Mouse (Mus musculus): ENCODE measurements around the gene Smyd5.
"Not testable (repeated sequence)": the region's sequence is repeated elsewhere in the genome, so short reads cannot be mapped to it uniquely, and the experiment has no call there.

Gene Smyd5

DNA sequence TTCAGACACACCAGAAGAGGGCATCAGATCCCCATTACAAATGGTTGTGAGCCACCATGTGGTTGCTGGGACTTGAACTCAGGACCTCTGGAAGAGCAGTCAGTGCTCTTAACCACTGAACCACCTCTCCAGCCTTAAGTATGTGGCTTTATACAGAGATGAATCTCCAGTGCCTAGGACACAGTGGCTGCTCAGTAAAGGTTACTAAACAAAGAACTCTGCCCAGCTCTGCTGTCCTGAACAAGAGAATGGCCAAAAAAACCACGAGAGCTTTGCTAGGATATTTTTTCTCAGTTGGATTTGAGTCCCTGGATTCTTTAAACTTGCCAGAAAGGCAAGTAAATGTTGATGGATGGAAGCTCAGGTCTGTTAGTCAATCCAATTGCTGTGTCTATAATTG is 18.4 kb downstream of the Smyd5 start:
- not testable (repeated sequence) for DNase-seq

GRCm38 (mm10) chr6:85450697-85451663 is 19.2 kb downstream of the Smyd5 start, which contains the start of gene Cct7:
Gene Cct7 (plus strand): TSS chr6:85451514.
- DNase-seq: peak; percentile 100

GRCm38 (mm10) chr6:85451664-85452410 is 20.0 kb downstream of the Smyd5 start, which contains the start of gene Pradc1:
Gene Pradc1 (minus strand): TSS chr6:85451970.
- peak; percentile 99 for DNase-seq

DNA sequence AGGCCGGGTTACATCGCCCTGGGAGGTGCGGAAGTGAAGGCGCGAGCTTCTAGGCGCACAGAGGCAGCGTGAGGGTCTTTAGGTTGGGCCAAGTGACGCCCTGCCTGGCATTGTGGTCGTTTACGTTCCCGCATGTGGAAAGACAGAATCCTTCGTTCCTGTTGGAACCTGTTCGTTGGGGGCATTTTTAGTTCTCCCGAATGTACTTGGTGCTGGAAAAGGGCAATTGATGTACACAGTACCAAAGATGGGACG is 20.5 kb downstream of the Smyd5 start:
- DNase-seq: no peak

GRCm38 (mm10) chr6:85452816-85453215 is 21.0 kb downstream of the Smyd5 start:
- DNase-seq: no peak

DNA sequence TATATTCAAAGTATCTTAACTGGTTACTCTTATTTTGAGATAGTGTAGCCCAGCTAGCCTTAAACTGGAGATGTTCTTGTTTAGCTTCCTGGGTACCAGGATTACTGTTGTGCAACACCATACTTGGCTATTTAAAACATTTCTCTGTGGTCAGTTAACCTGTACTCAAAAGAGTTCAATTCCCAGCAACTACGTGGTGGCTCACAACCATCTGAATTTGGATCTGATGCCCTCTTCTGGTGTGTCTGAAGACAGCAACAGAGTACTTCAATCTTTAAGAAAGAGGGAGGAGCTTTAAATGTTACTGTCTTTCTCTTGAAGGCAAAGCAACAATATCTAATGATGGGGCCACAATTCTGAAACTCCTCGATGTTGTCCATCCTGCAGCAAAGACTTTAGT is 27.8 kb downstream of the Smyd5 start:
- no peak for DNase-seq

DNA sequence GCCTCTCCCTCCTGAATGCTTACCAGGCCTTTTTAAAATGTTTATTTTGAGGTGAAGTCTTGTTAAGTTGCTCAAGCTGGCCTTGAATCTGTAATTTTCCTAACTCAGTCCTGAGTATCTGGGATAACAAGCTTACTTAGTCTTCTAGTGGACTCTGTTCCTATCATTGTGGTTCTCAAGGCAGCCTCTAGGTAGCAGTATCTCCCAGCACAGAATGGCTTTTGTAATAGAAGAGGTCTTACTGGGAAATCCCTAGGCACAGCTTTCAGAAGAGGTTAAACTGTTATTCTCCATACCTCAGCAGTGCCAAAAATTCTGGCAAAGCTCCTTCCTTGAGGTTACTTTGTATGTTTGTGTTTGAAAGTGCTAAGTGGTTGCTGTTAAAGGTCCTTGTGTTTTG is 33.6 kb downstream of the Smyd5 start:
- no peak for DNase-seq

DNA sequence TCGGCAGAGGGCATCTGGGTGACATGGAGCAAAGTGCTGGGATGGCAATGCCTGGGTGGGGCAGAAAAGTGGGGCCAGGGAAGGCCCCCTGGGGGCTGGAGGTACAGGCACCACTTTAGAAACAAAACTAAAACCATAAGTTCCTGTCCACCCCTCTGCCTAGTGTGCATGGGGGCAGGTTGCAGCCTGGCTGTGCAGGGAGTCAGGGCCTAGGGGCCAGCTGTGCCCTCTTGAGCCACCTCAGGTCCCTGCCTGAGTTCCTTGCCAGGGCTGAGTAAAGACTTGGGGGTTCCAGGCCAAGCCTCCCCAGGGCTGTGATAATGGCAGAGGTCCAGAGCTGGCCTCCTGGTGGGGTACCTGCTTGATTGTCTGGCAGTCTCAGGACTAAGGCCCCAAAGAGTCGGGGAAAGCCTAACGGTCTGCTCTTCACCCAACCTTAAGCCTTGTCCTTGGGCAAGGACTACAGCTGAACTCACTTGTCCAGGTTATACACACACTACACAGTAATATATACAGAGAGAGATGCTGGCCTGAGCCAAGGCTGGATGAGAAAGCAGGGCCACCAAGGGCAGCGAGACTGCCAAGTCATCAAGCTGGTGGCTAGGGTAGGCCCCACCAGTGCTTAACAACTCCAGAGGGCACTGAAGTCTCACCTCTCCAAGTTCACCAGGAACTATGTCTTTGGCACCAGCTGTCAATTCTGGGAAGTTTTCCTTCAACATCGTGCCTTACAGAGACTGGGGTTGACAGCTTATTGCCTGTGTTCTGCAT is 38.1 kb downstream of the Smyd5 start:
- no peak for DNase-seq

- DNase-seq: no peak
Observed at GRCm38 (mm10) chr6:85471962-85472361, 40.2 kb downstream of the Smyd5 start.

- DNase-seq: no peak
Observed at GRCm38 (mm10) chr6:85472542-85472941, 40.8 kb downstream of the Smyd5 start.

GRCm38 (mm10) chr6:85475581-85475980 is 43.8 kb downstream of the Smyd5 start:
- no peak for DNase-seq

DNA sequence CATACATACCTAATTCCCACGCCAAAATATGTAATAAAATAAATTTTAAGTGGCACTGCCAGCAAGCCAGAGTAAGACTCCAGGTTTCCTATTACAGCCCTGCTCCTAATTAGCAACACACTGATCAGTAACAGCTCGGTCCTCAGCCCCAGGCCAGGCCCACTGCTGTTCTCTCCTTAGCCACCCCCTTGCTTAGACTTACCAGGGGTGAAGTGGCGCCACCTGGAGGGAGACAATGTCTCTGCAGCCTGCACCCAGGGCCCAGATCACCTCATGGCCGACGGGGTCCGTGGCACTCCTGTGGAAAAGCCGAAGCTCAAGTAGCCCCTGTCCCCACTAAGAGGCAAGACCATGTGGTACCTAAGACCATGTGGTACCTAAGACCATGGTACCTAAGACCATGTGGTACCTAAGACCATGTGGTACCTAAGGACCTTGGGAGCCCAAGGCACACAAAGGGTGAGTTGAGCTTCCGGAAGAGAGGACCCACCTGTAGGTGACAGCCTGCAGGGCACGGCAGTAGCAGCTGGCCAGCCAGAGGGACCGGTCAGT is 45.7 kb downstream of the Smyd5 start:
- peak; percentile 14 for DNase-seq

GRCm38 (mm10) chr6:85478416-85478815 is 46.6 kb downstream of the Smyd5 start:
- DNase-seq: no peak

DNA sequence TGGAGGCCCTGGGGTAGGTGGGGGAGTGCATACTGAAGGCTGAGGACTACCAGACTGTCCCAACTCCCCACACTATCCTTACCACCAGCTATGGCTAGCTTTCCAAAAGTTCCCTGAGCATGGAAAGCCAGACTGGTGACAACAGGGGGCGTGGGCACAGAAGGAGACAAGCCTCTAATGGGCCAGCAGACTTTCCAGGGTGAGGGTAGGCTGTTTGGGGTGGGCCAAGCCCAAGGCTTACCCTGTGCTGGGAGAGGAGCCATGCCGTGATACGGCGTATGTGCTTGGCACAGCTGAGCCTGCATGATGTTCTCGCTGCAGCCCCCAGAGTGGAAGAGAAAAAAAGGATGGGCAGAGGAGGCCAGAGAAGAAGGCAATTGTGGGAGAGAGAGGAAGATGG is 48.2 kb downstream of the Smyd5 start:
- DNase-seq: no peak

DNA sequence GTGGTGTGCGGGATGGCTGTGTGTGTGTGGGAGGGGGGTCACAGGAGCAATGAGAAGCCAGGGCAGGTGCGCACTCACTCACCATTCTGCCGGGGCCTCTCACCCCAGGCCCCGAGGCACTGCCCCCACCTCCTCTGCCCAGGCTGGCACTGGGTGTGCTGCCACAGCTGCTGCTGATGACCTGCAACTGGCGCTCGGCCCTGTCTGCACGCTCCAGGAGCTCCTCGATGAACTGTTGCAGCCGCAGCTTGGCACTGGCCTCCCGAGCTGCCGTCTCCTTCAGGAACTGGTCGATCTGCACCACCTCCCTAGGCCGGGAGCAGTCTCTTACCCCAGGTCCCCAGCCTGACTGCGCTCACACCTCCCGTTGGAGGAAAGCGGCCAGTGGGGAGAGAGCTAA is 48.9 kb downstream of the Smyd5 start:
- DNase-seq: no peak

GRCm38 (mm10) chr6:85483843-85484721 is 52.3 kb downstream of the Smyd5 start:
- peak; percentile 8 for DNase-seq

GRCm38 (mm10) chr6:85485738-85486137 is 53.9 kb downstream of the Smyd5 start:
- DNase-seq: no peak

DNA sequence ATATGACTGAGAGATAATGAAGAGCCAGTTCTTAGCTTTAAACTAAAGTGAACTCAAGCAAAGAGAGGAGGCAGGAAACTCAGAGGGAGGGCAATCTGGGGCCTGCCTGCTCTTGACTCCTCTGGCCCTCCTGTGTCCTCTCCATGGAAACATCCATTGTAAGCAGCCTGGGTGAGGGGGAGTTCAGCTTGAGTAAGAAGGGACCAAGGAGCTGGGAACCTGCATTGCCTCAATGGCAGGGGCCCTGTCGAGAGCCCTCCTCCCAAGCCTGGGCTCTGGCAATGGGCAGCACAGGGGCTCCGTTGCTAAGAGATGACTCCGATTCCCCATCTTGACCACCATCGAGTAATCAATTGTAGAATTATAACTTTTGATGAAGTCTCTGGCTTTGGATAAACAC is 56.7 kb downstream of the Smyd5 start:
- no peak for DNase-seq

- no peak for DNase-seq
Observed at GRCm38 (mm10) chr6:85489717-85490116, 57.9 kb downstream of the Smyd5 start.

DNA sequence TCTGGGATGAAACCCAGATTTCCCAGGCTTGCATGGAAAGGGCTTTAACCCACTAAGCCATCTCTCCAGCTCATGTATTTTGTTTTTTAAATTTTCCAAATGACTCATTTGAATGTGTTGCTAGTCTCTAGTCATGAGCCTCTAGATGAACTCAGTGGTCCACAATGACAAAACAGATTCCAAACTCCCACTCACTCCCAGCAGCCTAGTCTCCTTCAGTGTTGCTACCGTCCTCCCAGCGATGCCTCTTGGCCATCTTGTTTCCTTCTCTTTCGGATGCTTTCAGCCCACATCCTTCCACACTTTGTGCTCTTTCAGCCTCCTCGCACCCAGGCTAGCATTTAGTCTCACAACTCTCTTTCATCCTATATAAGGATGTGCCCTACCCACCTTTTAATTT is 58.5 kb downstream of the Smyd5 start:
- no peak for DNase-seq

DNA sequence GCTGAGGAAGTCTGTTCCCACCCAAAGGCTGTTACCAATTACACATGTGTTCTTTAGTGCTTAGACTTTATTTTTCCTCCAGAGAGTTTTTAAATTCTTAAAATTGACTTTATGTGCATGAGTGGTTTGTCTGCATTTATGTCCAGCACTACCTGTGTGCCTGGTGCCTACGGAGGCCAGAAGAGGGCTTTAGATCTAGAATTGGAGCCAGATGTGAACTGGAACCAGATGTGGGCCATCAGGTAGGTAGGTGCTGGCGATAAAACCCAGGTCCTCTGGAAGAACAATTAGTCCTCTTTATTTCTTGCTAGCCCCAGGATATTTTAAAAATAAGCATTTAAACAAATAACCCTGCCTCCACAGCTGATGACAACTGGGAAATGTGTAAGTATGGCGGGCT is 59.8 kb downstream of the Smyd5 start:
- DNase-seq: no peak

All from lung, postnatal 36 days (tissue).